Mouse (Mus musculus): Measurements from ENCODE around the gene Ears2.
"Not testable (repeated sequence)": the region's sequence is repeated elsewhere in the genome, so short reads cannot be mapped to it uniquely, and the experiment has no call there.

Gene Ears2

DNA sequence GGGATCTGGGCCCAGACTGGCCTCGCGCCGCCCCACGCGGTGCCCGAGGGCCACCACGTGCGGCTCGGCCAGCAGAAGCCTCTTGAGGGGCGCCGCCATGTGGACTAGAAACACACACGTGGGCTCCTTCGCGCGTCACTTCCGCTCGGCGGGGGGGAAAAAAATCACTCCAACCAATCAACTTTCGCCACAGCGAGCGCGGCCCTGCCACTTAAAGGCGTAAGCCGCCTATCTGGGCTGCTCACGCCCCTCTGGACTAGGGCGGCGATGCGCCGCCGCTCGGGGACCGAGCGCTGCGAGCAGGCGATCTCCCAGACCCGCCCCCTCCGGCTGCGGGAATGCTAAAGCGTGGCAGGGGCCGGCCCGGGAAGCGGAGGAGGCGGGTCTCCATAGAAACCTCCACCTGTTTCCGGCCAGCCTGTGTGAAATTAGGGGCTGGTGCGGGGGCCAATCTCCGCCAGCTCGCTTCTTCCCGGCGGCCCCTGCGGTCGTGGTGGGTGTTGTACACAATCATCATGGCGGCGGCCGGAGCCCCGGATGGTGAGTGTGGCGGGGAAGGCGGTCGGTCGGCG lies at the start of gene Ears2, which contains the start of gene Ubfd1:
TSS of gene Ears2 (minus strand) at position 319 of the 572 bp plus-strand sequence.
TSS of gene Ubfd1 (plus strand) at position 231 of the 572 bp plus-strand sequence.
- peak; percentile 94 for DNase-seq

DNA sequence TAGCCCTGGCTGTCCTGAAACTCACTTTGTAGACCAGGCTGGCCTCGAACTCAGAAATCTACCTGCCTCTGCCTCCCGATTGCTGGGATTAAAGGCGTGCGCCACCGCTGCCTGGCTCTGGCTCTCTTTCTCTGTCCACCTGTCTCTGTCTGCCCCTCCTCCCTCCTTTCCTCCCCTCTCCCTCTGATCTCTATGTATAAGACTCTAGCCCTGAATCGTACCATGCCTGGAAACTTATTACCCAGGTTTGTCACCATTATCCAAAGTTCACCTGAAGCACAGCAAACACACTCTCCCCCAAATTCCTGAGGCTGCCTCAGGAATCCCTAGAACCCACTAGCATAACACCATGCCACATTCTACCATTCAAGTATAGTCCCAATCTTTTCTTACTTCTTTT lies 41.1 kb upstream of the Ears2 start:
- no peak for DNase-seq

DNA sequence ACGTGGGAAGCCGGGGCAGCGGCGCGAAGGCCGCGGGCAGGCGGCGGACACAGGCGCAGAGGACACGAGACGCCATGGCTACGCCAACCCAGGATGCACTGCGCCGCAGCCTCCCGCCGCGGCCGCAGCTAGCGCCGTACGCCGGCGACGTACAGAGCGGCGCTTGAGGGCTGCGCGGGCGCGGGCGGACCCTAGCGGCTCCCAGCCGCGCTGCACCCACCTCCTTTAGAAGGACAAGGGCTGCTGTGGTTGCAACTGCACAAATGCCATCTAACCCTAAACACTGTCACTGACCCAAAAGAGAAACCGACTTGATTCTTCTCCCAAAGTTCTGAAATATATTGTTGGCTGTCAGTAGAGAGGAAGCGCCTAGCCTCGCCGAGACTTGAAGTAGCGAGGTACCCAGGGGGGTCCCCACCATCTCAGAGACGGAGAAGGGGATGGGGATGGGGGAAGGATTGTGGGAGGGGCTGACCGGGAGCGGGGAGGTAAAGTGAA lies 34.7 kb upstream of the Ears2 start, which contains the start of gene Ndufab1:
TSS of gene Ndufab1 (minus strand) at position 140 of the 498 bp plus-strand sequence.
- DNase-seq, result peak; percentile 86

DNA sequence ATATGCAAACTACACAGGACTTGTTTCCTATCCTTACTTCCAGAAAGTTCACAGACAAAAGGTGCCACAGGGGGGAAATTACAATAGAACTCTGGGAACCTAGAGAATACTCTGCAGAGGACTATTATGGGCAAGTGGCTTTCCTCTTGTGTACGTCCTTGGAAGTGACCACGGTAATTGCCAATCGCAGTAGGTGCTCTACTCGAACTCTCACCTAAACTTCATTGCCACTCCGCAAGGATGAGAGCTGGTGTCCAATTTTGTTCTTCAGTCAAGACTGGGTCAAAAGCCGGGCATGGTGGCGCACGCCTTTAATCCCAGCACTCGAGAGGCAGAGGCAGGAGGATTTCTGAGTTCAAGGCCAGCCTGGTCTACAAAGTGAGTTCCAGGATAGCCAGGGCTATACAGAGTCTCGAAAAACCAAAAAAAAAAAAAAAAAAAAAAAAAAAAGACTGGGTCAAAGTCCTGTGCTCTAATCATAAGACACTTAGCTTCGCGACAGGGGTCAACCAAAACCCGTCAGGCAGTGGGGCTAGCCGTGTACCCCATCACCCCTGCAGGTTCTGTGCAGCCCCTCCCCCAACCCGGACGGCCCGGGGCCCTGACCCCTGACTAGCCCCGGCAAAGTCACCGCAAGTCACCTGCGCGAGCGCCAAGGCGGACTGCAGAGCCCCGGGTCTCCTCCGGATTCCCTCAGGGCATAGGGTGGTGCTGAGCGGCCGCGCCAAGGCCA lies 34.1 kb upstream of the Ears2 start:
- DNase-seq, result not testable (repeated sequence)

DNA sequence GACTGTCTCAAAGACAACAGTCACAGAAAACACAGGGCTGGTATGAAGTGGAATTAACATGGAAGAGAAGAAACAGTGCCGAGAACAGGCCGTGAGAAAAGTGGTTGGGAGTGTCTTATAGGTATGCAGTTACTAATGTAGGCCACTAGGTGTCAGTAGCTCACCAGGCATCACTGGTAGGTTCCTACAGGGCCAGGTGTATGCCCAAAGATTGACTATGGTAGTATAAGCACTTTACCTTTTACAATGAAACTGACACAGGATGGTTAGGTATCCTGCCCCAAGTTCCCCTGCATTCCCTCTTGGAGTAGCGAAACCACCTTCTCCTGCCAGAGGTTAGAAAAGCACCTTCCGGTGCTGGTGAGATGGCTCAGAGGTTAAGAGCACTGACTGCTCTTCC lies 32.2 kb upstream of the Ears2 start:
- DNase-seq, result no peak

DNA sequence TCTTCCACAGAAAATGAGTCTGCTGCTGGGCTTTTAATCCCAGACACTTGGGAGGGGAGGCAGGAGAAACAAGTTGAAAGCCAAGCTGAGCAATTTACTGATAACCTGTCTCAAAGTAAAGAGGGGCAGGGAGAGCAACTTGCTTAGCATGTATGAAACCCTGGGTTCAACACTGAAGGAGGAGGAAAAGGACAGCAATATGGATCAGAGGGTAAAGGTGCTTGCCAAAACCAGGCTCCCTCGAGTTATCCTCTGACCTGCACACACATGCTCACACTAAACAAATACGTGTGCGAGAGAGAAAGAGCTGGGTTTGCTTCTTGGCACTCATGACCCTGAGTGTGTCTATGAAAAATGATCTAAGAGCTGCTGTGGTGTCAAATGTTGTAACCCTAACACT lies 30.9 kb upstream of the Ears2 start:
- DNase-seq, result no peak

DNA sequence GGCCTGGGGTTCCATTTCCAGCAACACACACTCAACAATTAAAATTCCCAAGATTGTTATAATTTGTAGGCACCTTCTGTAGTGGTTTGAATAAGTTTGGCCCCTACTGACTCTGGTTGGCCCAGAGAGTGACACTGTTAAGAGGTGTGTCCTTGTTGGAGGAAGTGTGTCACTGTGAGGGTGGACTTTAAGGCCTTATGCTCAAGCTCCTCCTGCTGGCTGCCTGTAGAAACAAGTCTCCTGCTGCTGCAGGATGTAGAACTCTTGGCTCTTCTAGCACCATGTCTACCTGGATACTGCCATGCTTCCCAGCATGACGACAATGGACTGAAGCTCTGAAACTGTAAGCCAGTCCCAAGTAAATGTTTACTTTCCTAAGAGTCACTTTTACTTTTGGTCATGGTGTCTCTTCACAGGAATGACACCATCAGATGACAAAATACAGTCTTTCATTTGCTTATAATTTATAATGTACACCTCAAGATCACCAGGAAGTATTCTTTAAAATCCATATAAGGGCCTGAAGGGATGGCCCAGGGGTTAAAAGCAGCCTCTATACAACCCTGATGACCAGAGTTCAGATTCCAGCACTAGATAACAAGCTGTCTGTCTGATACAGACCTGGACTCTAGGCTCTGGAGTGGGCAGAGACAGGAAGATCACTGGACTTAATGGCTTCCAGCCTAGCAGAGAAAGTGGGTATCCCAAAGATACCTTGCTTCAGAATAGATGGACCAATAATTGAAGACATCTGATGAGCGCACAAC lies 27.7 kb upstream of the Ears2 start:
- DNase-seq, result no peak

DNA sequence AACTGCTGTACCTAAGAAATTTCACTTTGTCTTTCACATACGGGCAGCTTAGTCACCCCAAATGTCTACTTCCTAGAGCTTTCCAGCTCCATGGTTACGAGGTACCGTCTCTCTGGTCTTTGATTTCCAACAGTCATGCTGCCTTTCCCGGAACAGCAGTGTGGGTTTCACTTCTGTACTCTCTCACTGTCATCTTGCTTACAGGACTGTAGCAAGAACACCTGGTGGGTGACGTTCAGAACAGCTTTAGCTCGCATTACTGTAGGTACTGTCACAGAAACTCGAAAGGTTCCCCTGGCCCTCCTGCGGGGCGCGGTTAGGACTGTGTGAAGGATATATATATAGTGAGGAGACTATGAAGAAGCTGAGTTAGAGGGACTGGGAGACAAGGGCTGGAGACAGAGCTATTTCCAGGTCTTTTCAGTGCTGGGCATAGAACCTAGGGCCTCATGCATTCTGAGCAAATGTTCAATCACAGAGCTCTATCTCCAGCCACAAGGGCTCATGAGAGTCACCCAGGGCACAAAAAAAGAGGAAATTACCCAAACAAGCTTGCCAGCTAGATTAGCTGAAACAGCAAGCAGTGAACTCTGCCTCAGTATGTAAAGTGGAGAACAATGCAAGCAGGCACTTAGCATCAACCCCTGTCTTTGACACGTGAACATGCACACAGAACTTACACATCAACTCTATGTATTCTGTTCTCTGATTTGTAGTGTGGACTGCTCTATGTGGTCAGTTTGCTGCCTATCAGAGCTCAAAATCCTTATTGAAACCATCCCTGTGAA lies 20.3 kb upstream of the Ears2 start:
- no peak for DNase-seq

DNA sequence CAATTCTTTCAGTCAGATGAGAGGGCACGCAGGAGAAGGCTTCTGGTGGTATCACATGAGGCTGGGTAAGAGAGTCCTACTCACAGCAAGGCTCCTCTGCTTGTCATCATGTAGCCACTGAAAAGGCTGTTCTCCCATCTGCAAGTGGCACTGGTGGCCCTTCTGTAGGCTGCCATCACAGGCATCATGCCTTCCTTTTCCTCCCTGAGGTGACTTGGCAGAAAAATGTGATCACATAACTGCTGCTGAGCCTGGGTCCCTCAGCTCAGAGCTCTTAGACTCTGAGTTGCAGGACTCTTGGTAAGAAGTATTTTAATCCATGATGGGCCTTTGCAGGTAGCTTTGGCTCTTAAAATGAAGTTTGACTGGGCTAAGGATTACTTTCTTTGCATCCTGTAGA lies 14.0 kb upstream of the Ears2 start:
- no peak for DNase-seq

DNA sequence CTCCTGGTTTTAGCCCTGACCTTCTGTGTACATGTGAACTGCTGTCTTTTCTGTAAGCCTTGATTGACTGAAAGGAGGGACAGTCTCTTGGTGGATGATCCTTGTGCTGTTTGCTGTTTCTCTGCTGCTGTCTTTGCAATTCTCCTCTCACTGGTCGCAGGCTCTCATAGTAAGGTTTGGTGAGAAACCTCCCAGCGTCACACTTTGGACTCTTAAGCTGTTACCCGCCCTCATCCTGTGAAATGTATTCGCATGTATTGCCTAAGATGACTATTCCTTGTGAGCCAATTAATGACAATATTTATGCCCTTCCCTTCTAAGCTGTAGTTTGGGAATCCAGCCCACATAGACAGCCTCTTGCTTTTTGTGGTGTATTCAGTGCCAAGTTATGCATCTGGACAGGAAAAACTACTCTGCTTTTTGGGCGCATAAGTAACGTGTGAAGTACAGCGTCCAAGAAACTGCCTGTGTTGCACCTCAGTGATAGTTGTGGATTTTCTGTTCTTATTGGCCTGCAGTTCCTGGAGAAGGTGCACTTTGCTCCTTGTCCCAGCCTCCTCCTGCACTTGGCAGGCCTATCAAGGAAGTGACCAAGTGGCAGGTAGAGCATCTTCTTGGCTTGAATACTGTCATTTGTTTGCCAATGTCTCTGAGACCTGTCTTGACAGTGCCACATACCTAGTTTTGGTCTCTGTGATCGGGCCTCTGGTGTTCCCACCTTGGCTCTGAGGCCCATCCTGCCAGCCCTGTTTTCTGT lies 12.9 kb upstream of the Ears2 start:
- no peak for DNase-seq

DNA sequence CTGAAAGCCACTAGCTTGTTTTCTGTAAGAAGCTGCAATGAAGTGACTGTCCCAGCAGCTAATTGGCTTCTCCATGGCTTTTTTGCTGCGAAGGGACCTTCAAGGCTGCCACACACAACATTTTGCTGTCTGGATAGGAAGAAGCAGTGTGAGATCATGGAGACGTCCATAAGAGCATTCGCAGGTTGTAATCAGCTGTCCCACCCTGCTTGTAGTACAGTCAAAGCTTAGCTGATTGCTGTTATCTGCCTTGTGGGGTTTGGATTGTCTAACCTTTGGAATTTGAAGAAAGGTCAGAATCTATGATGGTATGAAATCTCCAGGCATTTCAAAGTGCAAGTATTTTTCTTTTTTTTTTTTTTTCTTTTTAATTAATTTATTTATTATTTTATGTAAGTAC lies 7.3 kb upstream of the Ears2 start:
- DNase-seq, result no peak

DNA sequence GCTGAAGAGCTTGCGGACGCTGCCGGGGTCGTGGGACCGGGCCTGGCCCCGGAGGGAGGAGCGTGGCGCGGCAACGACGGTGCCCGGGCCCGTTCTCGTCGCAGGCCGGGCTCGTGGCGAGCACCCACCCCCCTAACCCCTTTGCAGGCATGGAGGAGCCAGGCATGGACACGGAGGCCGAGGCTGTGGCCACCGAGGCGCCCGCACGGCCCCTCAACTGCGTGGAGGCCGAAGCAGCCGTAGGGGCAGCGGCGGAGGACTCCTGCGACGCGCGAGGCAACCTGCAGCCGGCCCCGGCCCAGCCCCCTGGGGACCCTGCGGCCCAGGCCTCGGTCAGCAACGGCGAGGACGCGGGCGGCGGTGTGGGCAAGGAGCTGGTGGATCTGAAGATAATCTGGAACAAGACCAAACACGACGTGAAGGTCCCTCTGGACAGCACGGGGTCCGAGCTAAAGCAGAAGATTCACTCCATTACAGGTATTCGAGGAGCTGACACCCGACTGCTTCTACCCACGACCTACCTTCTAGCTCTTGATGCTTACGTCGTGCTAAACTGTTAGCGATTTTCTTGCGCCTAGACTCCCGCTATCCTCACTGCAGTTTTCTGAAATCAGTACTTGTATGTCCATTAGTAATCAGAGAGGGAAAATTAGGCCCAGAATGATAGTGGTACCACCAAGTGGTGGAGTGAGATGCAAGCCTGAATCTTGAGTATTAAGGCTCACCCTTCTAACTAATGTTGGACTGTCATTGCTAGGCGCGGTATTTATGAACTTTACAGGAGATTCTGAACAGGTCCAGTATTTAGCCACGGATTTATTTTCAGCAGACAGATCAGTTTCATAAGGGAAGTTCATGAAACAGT lies 686 bp upstream of the Ears2 start:
- DNase-seq, result peak; percentile 20

DNA sequence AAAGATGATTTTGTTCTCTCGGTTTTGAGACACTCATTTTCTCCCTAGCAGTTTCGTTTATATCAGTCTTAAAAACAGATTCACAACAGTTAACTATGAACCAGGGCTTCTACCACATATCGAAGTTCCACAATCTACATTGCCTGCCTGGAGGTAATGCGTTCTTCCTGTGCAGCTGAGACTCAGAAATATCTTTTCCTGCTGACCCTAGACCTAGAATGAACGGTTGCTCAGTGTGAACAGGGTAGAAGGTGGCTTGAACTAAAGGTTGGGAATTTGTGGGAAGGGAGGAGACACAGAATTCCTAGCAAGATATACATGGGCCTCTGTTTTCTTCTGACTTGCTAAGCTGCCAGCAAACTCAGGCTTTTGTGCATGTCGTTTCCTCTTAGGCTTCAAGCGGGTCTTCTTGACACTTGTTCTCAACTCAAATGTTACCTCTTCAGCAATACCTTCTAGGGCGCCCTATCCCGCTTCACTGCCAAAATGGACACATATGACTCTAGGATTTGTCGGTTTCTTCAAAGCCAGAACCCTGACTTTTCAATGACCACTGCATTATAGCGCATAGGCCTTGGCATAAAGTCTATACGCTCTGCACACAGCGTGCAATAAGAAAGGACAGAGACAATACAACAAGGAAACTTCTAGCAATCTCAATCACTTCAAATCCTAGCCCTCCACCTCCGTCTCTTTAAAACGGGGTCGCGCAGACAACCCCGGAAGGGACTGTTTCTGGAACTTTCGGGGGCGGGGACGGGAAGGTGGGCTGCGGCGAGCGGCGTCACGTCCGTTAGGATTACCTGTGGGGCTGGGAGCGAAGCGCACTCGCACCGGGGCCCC lies 740 bp downstream of the Ears2 start:
- no peak for DNase-seq

DNA sequence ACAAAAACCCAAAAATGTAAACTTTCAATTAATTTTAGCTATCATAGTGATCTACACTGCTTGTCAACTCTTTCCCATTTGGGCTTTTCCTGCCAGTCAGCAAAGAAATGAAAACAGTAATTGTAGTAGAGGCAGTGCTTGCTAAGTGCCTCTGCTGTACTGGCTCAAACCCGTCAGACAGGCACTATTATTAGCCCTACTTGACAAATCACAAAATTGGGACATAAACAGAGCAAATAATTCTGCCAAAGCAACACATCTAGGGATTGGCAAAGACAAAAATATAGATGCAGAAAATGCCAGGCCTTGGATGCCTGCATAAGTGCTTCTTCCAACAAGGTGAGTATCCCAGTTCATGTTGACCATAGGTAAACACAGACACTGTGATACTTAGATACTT lies 1.4 kb downstream of the Ears2 start:
- DNase-seq, result no peak

DNA sequence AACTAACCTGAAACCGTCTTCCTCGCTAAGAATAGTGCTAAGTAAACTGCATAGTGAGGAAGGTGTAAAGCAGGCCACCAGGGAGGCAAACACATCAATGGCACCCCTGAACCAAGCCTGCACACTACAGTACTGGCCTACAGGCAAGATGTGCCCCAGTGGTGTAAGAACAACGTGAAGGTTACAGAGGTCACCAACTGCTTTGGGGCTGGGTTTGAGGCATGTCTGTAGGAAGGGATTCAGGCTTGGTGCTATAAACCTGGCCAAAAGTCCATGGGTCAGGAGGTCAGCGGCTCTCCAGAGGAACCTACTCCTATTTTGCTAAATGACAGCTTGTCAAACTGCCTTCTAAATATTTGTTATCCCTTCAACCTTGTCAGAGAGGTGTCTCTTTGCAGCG lies 10.4 kb downstream of the Ears2 start:
- no peak for DNase-seq

DNA sequence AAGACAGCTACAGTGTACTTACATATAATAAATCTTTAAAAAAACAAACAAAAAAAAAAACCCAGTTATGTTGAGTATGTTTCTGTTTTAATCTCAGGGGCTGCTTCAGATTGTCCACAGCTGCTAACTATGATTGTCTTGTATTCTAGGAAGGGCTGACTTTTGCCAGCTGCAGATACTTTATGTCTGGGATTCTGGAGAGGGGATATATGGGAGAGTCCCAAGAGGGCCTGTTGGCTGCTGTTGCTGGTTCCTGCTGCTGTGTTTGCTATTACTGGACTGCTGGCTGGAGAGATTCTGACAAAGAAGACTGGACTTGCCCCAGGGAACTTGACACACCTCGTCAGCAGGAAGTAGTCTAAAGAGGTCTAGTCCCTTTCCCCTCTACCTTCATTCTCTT lies 16.2 kb downstream of the Ears2 start:
- DNase-seq, result no peak

DNA sequence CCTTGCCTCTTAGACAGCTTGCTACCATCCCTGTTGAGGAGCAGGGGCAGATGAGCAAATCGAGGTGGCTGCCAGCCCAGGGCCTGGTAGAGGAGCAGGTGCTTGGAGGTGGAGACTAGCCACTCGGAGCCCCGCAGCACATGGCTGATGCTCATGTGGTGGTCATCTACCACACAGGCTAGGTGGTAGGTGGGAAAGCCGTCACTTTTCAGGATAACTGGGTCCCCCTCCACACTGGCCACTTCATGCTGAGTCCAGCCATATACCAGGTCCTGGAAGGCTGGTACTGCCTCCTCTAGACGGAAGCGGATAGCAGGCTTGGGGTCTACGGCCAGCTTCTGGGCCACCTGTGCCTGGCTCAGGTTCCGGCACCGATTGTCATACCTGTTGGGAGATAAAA lies 18.9 kb downstream of the Ears2 start:
- no peak for DNase-seq

DNA sequence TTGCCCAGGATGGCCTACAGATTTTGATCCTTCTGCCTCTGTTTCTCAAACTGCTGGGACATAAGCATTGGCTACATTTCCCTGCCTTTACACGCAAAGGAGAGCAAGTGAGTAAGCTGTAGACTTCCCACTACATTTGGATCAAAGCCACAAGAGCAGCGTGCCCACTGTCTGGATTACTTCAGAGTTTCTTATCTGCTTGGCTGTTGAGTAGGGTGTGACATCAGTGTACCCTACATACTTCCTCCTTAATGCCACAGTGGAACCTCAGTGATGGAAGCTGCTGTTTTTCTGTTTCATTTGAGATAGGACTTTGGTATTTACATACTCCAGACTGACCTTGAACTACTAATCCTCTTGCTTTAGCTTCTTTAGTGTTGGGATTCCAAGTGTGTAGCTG lies 20.2 kb downstream of the Ears2 start:
- no peak for DNase-seq

DNA sequence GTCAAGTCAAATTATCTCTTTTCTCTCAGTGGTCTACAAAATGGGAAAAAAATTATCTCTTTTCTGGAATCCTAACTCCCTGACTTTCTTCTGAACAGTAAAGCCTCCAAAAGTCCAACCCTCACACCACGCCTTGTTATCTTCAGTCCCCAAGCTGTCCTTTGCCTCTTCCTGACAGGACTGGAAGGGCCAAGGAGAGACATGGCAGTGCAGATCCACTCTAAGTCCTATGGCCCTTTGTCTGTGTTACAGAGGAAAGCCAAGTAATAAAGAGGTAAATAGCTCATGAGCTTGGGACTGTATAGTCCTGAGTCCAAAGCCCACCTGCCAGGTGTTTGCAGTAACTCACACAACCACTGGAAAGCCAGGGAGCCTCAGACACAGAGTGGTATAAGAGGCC lies 21.4 kb downstream of the Ears2 start:
- no peak for DNase-seq

DNA sequence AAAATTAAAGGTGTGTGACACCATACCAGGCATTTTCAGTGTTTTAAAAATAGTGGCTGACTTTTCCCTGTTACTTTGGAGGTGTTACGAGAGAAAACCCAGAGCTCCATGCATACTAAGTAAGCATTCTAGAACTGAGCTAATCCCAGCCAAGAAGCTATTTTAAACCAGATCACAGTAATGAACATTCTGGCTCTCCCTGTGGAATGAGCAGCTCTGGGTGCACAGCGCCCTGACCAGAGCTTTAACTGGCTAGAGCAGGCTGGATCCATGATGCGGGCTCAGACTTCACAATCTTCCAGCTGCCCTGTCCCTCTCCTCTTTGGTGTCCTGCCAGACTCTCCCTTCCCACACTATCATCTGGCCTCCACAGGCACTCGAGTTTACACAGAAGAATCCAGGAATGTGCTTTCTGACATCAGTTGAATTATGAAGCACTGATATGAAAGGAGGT lies 21.9 kb downstream of the Ears2 start:
- DNase-seq, result peak; percentile 13
